Mouse (Mus musculus): ENCODE measurements around the gene Shroom3. TPM values are rescaled to one million over a fixed set of nuclear protein-coding genes. Genes with fewer than 3 reads are reported as not detected.

The Shroom3 gene
- polyA plus RNA-seq, 1 experiment from 2014 or later, result 6.2 TPM

- H3K36me3 ChIP-seq (ENCODE audit: control insufficient read depth, insufficient read depth, low read length), result no peaks in the 10 kb centered on the region
- no peak for DNase-seq (ENCODE audit: low spot score, missing footprints)
- no peak overlapping the region for H3K4me2 ChIP-seq
- 73% methylated on average over 5 of the region's 5 CpGs for WGBS
- H3K4me1 ChIP-seq (ENCODE audit: control insufficient read depth, insufficient read depth, low read length), result peaks cover 19% of the 10 kb centered on the region
- H3K27ac ChIP-seq (ENCODE audit: low read depth, low read length), result no peak overlapping the region
- H3K9ac ChIP-seq (ENCODE audit: low read length), result no peak overlapping the region
- no peaks in the 10 kb centered on the region for H3K9me3 ChIP-seq (ENCODE audit: control insufficient read depth, low read length)
- no peak for ATAC-seq (ENCODE audit: low FRiP score)
- H3K27me3 ChIP-seq (ENCODE audit: control insufficient read depth, insufficient read depth, low read length), result no peaks in the 10 kb centered on the region
- no peak overlapping the region for H3K4me3 ChIP-seq (ENCODE audit: low read depth, low read length)
Observed at GRCm38 (mm10) chr5:92841474-92841873, 158.2 kb downstream of the Shroom3 start.

- Histone ChIP-seq H3K4me2 (no peak overlapping the region), H3K27ac (ENCODE audit: low read depth, low read length) (no peak overlapping the region), H3K9ac (ENCODE audit: low read length) (no peak overlapping the region), H3K4me3 (ENCODE audit: low read depth, low read length) (no peak overlapping the region), H3K27me3 (ENCODE audit: control insufficient read depth, insufficient read depth, low read length) (no peaks in the 10 kb centered on the region), H3K9me3 (ENCODE audit: control insufficient read depth, low read length) (no peaks in the 10 kb centered on the region), H3K36me3 (ENCODE audit: control insufficient read depth, insufficient read depth, low read length) (no peaks in the 10 kb centered on the region), H3K4me1 (ENCODE audit: control insufficient read depth, insufficient read depth, low read length) (peaks cover 19% of the 10 kb centered on the region)
- DNase-seq (ENCODE audit: low spot score, missing footprints) (no peak), ATAC-seq (ENCODE audit: low FRiP score) (no peak)
- WGBS, result 74% methylated on average over 8 of the region's 8 CpGs
Observed at GRCm38 (mm10) chr5:92842417-92842816, 159.2 kb downstream of the Shroom3 start.

DNA sequence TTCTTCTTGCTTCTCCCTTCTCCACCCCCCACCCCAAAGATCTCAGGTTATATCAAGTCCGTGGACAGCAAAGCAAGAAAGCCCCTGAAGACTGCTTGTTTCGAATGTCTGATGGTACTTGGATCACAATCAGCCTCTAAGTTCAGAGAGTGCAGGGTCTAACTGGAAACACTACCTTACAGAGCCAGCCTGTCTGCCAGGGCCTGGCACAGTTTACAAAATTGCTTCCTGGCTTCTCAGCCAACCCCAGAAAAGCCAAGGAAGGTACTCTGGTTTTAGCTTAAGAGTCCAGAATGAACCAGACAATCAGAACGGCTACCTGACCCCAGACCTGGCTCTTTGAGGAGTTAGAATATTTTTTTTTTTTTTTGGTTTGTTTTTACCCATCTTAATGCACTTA, 159.6 kb downstream of the Shroom3 start:
- no peak overlapping the region; the same call in 1 of the 2 replicates for H3K27ac ChIP-seq (ENCODE audit: low read depth, low read length)
- no peak for ATAC-seq (ENCODE audit: low FRiP score)
- WGBS, result 75% methylated on average over 3 of the region's 3 CpGs

DNA sequence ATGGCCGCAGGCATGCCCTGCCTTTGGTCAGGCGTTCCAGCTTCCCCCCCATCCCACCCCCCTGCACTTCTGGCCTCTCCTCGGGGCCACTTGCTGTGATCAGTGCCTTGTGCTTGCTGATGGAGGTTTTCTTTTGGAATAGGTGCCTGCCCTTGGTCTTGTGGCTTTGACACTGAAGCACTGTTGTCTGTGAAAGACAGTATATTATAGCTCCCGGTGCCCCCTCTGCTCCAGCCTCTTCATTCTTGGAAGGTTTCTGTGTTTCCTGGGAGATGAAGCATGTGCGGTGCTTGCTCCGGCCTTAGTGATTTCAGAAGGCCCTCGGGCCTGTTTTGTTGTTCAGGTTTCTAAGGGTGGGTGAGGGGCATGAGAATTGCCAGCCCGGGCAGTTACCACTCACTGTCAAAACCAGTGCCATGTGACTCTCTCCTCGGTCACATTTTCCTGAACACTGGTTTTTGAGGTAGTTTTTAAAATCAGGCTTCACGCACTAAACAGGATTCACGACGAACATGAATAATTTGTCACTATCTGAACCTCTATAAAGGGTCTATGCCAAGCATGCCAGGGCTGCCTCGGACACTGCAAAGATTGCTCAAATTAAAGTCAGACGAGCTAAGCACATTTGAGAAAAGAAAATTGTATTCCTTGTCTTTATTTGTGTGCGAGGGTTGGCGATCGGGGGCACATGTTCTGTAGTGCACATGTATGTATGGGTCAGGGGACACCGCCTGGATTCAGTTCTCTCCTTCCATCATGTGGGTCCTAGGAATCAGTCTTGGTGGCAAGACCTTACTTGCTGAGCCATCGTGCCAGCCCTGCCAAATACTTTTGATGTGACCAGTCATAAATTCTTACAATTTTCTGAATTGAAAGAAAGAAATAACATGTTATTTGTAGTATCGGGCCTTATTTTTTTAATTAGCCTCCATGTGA, 160.9 kb downstream of the Shroom3 start:
- Histone ChIP-seq H3K4me1 (ENCODE audit: control insufficient read depth, insufficient read depth, low read length) (peaks cover 19% of the 10 kb centered on the region), H3K9ac (ENCODE audit: low read length) (no peak overlapping the region), H3K4me3 (ENCODE audit: low read depth, low read length) (no peak overlapping the region), H3K27ac (ENCODE audit: low read depth, low read length) (peak overlapping the region; percentile 33; the same call in 1 of the 2 replicates), H3K36me3 (ENCODE audit: control insufficient read depth, insufficient read depth, low read length) (no peaks in the 10 kb centered on the region), H3K9me3 (ENCODE audit: control insufficient read depth, low read length) (no peaks in the 10 kb centered on the region), H3K27me3 (ENCODE audit: control insufficient read depth, insufficient read depth, low read length) (no peaks in the 10 kb centered on the region), H3K4me2 (no peak overlapping the region)
- 47% methylated on average over 20 of the region's 20 CpGs for WGBS
- peak; percentile 89 for ATAC-seq (ENCODE audit: low FRiP score)
- peak; percentile 94 for DNase-seq (ENCODE audit: low spot score, missing footprints)

More for the DNA sequence above, 159.6 kb downstream of the Shroom3 start:
- DNase-seq (ENCODE audit: low spot score, missing footprints), result no peak
- H3K27me3 ChIP-seq (ENCODE audit: control insufficient read depth, insufficient read depth, low read length), result no peaks in the 10 kb centered on the region
- H3K36me3 ChIP-seq (ENCODE audit: control insufficient read depth, insufficient read depth, low read length), result no peaks in the 10 kb centered on the region
- no peak overlapping the region for H3K4me2 ChIP-seq
- peaks cover 19% of the 10 kb centered on the region for H3K4me1 ChIP-seq (ENCODE audit: control insufficient read depth, insufficient read depth, low read length)
- no peak overlapping the region for H3K4me3 ChIP-seq (ENCODE audit: low read depth, low read length)
- H3K9ac ChIP-seq (ENCODE audit: low read length), result no peak overlapping the region
- no peaks in the 10 kb centered on the region for H3K9me3 ChIP-seq (ENCODE audit: control insufficient read depth, low read length)

- no peaks in the 10 kb centered on the region for H3K27me3 ChIP-seq (ENCODE audit: control insufficient read depth, insufficient read depth, low read length)
- H3K36me3 ChIP-seq (ENCODE audit: control insufficient read depth, insufficient read depth, low read length), result no peaks in the 10 kb centered on the region
- H3K27ac ChIP-seq (ENCODE audit: low read depth, low read length), result no peak overlapping the region
- H3K9ac ChIP-seq (ENCODE audit: low read length), result no peak overlapping the region
- no peak overlapping the region for H3K4me2 ChIP-seq
- DNase-seq (ENCODE audit: low spot score, missing footprints), result no peak
- 90% methylated on average over 6 of the region's 6 CpGs for WGBS
- ATAC-seq (ENCODE audit: low FRiP score), result no peak
- H3K4me3 ChIP-seq (ENCODE audit: low read depth, low read length), result no peak overlapping the region
- H3K9me3 ChIP-seq (ENCODE audit: control insufficient read depth, low read length), result no peaks in the 10 kb centered on the region
- no peaks in the 10 kb centered on the region for H3K4me1 ChIP-seq (ENCODE audit: control insufficient read depth, insufficient read depth, low read length)
Observed at GRCm38 (mm10) chr5:92849743-92850142, 166.5 kb downstream of the Shroom3 start.

DNA sequence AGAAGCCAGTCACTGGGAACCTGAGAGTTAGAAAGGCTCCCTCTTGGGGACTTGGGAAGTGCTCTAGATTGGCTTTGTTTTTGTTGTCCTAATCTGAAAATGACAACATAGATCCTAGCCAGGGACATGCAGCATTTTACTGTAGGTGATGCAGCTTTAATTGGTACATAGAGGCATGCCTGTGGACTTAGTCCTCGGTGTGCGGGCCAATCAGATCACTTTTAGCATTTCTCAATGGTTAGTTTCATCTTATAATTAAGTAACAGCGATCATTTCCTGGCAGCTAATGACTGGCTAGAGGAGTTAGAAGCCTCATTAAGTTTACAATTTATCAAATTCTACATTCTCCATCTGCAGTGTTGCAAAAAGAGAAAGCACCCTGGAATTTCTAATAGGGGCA, 167.7 kb downstream of the Shroom3 start:
- Histone ChIP-seq H3K9me3 (ENCODE audit: control insufficient read depth, low read length) (no peaks in the 10 kb centered on the region), H3K9ac (ENCODE audit: low read length) (no peak overlapping the region), H3K36me3 (ENCODE audit: control insufficient read depth, insufficient read depth, low read length) (no peaks in the 10 kb centered on the region), H3K27me3 (ENCODE audit: control insufficient read depth, insufficient read depth, low read length) (no peaks in the 10 kb centered on the region), H3K4me3 (ENCODE audit: low read depth, low read length) (no peak overlapping the region), H3K27ac (ENCODE audit: low read depth, low read length) (no peak overlapping the region), H3K4me2 (no peak overlapping the region), H3K4me1 (ENCODE audit: control insufficient read depth, insufficient read depth, low read length) (no peaks in the 10 kb centered on the region)
- ATAC-seq (ENCODE audit: low FRiP score) (no peak), DNase-seq (ENCODE audit: low spot score, missing footprints) (no peak)
- 88% methylated on average over 3 of the region's 3 CpGs for WGBS

GRCm38 (mm10) chr5:92854983-92855382, 171.7 kb downstream of the Shroom3 start:
- ATAC-seq (ENCODE audit: low FRiP score) (no peak), DNase-seq (ENCODE audit: low spot score, missing footprints) (no peak)
- Histone ChIP-seq H3K4me2 (no peak overlapping the region), H3K4me1 (ENCODE audit: control insufficient read depth, insufficient read depth, low read length) (no peaks in the 10 kb centered on the region), H3K9ac (ENCODE audit: low read length) (no peak overlapping the region), H3K4me3 (ENCODE audit: low read depth, low read length) (no peak overlapping the region), H3K36me3 (ENCODE audit: control insufficient read depth, insufficient read depth, low read length) (no peaks in the 10 kb centered on the region), H3K27me3 (ENCODE audit: control insufficient read depth, insufficient read depth, low read length) (no peaks in the 10 kb centered on the region), H3K27ac (ENCODE audit: low read depth, low read length) (no peak overlapping the region), H3K9me3 (ENCODE audit: control insufficient read depth, low read length) (no peaks in the 10 kb centered on the region)
- WGBS, result 82% methylated on average over 4 of the region's 4 CpGs

DNA sequence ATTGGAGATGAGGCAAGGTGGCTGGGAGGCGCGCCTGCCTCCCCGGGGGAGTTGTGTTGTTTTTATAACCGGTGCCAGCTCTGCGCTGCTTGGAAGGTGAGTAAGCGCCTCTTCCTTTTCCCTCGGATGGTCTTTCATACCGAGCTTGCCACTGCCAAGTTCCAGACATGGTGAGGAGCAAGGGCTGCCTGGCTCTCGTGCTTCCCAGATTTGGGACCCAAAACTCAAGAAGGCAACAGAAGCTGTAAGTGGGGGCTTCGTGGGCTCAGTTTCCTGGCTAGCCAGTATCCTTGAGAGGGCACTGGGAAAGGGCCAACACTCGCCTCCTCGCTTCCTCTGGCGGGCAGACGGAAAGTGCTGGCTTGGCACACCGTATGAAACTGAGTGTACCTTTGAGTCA, 173.1 kb downstream of the Shroom3 start:
- DNase-seq (ENCODE audit: low spot score, missing footprints), result no peak
- no peak for ATAC-seq (ENCODE audit: low FRiP score)
- H3K27ac ChIP-seq (ENCODE audit: low read depth, low read length), result no peak overlapping the region
- H3K4me2 ChIP-seq, result no peak overlapping the region
- WGBS, result 46% methylated on average over 15 of the region's 15 CpGs
- H3K9me3 ChIP-seq (ENCODE audit: control insufficient read depth, low read length), result no peaks in the 10 kb centered on the region
- H3K4me3 ChIP-seq (ENCODE audit: low read depth, low read length), result no peak overlapping the region
- H3K27me3 ChIP-seq (ENCODE audit: control insufficient read depth, insufficient read depth, low read length), result no peaks in the 10 kb centered on the region
- peaks cover 4% of the 10 kb centered on the region for H3K4me1 ChIP-seq (ENCODE audit: control insufficient read depth, insufficient read depth, low read length)
- H3K9ac ChIP-seq (ENCODE audit: low read length), result no peak overlapping the region
- H3K36me3 ChIP-seq (ENCODE audit: control insufficient read depth, insufficient read depth, low read length), result no peaks in the 10 kb centered on the region

DNA sequence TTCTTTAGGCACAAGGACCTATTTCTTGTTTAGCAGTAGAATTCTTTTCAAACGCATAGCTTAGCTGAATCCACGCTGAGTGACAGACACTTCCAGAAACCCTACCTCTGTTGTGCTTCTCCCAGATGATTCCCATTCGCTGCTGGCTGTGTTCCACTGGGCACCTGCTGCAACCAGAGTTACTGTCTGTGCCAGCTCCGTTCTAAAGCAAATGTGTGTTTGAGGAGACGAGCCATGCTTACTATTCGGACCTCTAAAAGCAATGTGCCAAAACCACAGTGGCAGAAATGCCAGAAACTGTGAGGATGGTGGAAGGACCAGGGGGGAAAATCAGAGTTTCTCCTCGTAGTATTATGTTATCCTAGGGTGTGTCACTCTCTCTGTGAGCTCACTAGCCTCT, 173.9 kb downstream of the Shroom3 start:
- peaks cover 13% of the 10 kb centered on the region for H3K4me1 ChIP-seq (ENCODE audit: control insufficient read depth, insufficient read depth, low read length)
- no peak overlapping the region for H3K27ac ChIP-seq (ENCODE audit: low read depth, low read length)
- no peak overlapping the region for H3K4me2 ChIP-seq
- ATAC-seq (ENCODE audit: low FRiP score) (no peak), DNase-seq (ENCODE audit: low spot score, missing footprints) (no peak)
- no peak overlapping the region for H3K4me3 ChIP-seq (ENCODE audit: low read depth, low read length)
- no peak overlapping the region for H3K9ac ChIP-seq (ENCODE audit: low read length)
- 72% methylated on average over 7 of the region's 7 CpGs for WGBS
- no peaks in the 10 kb centered on the region for H3K27me3 ChIP-seq (ENCODE audit: control insufficient read depth, insufficient read depth, low read length)
- H3K36me3 ChIP-seq (ENCODE audit: control insufficient read depth, insufficient read depth, low read length), result no peaks in the 10 kb centered on the region
- no peaks in the 10 kb centered on the region for H3K9me3 ChIP-seq (ENCODE audit: control insufficient read depth, low read length)

Data from midbrain, embryonic 11.5 days (tissue).